Mouse (Mus musculus): ENCODE results near the gene Lgr6. TPM values are rescaled to one million over a fixed set of nuclear protein-coding genes. Genes with fewer than 3 reads are reported as not detected.

Lgr6 gene
- polyA plus RNA-seq, 1 experiment = 0.06 TPM

- no peak overlapping the region for H3K4me3 ChIP-seq (ENCODE audit: low read depth, low read length)
- H3K27ac ChIP-seq (ENCODE audit: insufficient read depth, low read depth, low read length) = no peak overlapping the region
- H3K36me3 ChIP-seq (ENCODE audit: control insufficient read depth, insufficient read depth, low read length) = no peaks in the 10 kb centered on the region
- no peaks in the 10 kb centered on the region for H3K4me1 ChIP-seq (ENCODE audit: control insufficient read depth, insufficient read depth, insufficient read length, low read length)
- H3K27me3 ChIP-seq (ENCODE audit: control insufficient read depth, insufficient read depth, low read length) = no peaks in the 10 kb centered on the region
- TF ChIP-seq POLR2A (IDR thresholded peaks at IDR 0.05; ENCODE audit: low read depth, low read length) (no peak), CTCF (IDR thresholded peaks at IDR 0.05; ENCODE audit: extremely low read depth, insufficient read length, insufficient replicate concordance, low read depth, low read length) (no peak)
- 96% methylated on average over 2 of the region's 2 CpGs for WGBS
These were observed 40.6 kb downstream of the Lgr6 start for GRCm38 (mm10) chr1:135064525-135064924.

GRCm38 (mm10) chr1:135062936-135063335 lies 42.1 kb downstream of the Lgr6 start:
- Histone ChIP-seq H3K4me3 (ENCODE audit: low read depth, low read length) (no peak overlapping the region), H3K36me3 (ENCODE audit: control insufficient read depth, insufficient read depth, low read length) (no peaks in the 10 kb centered on the region), H3K27ac (ENCODE audit: insufficient read depth, low read depth, low read length) (no peak overlapping the region), H3K4me1 (ENCODE audit: control insufficient read depth, insufficient read depth, insufficient read length, low read length) (no peaks in the 10 kb centered on the region), H3K27me3 (ENCODE audit: control insufficient read depth, insufficient read depth, low read length) (no peaks in the 10 kb centered on the region)
- TF ChIP-seq CTCF (IDR thresholded peaks at IDR 0.05; ENCODE audit: extremely low read depth, insufficient read length, insufficient replicate concordance, low read depth, low read length) (no peak), POLR2A (IDR thresholded peaks at IDR 0.05; ENCODE audit: low read depth, low read length) (no peak)
- WGBS = 75% methylated on average over 5 of the region's 5 CpGs

- Histone ChIP-seq H3K4me3 (ENCODE audit: low read depth, low read length) (no peak overlapping the region), H3K27ac (ENCODE audit: insufficient read depth, low read depth, low read length) (no peak overlapping the region), H3K27me3 (ENCODE audit: control insufficient read depth, insufficient read depth, low read length) (no peaks in the 10 kb centered on the region), H3K36me3 (ENCODE audit: control insufficient read depth, insufficient read depth, low read length) (no peaks in the 10 kb centered on the region), H3K4me1 (ENCODE audit: control insufficient read depth, insufficient read depth, insufficient read length, low read length) (no peaks in the 10 kb centered on the region)
- 91% methylated on average over 6 of the region's 6 CpGs for WGBS
- TF ChIP-seq CTCF (IDR thresholded peaks at IDR 0.05; ENCODE audit: extremely low read depth, insufficient read length, insufficient replicate concordance, low read depth, low read length) = no peak
These were observed 43.8 kb downstream of the Lgr6 start for GRCm38 (mm10) chr1:135061300-135061699.

- Histone ChIP-seq H3K27ac (ENCODE audit: insufficient read depth, low read depth, low read length) (no peak overlapping the region), H3K4me1 (ENCODE audit: control insufficient read depth, insufficient read depth, insufficient read length, low read length) (no peaks in the 10 kb centered on the region), H3K4me3 (ENCODE audit: low read depth, low read length) (no peak overlapping the region), H3K27me3 (ENCODE audit: control insufficient read depth, insufficient read depth, low read length) (no peaks in the 10 kb centered on the region), H3K36me3 (ENCODE audit: control insufficient read depth, insufficient read depth, low read length) (no peaks in the 10 kb centered on the region)
- TF ChIP-seq CTCF (IDR thresholded peaks at IDR 0.05; ENCODE audit: extremely low read depth, insufficient read length, insufficient replicate concordance, low read depth, low read length) = no peak
- no peak for TF ChIP-seq POLR2A (IDR thresholded peaks at IDR 0.05; ENCODE audit: low read depth, low read length)
- 68% methylated on average over 6 of the region's 6 CpGs for WGBS
These were observed 44.9 kb downstream of the Lgr6 start for GRCm38 (mm10) chr1:135060174-135060573.

- WGBS = 73% methylated on average over 8 of the region's 8 CpGs
- Histone ChIP-seq H3K36me3 (ENCODE audit: control insufficient read depth, insufficient read depth, low read length) (no peaks in the 10 kb centered on the region), H3K4me3 (ENCODE audit: low read depth, low read length) (no peak overlapping the region), H3K4me1 (ENCODE audit: control insufficient read depth, insufficient read depth, insufficient read length, low read length) (no peaks in the 10 kb centered on the region), H3K27me3 (ENCODE audit: control insufficient read depth, insufficient read depth, low read length) (no peaks in the 10 kb centered on the region), H3K27ac (ENCODE audit: insufficient read depth, low read depth, low read length) (no peak overlapping the region)
- TF ChIP-seq CTCF (IDR thresholded peaks at IDR 0.05; ENCODE audit: extremely low read depth, insufficient read length, insufficient replicate concordance, low read depth, low read length) (no peak), POLR2A (IDR thresholded peaks at IDR 0.05; ENCODE audit: low read depth, low read length) (no peak)
These were observed 48.2 kb downstream of the Lgr6 start for GRCm38 (mm10) chr1:135056901-135057300.

GRCm38 (mm10) chr1:135054121-135054520 lies 51.0 kb downstream of the Lgr6 start:
- no peaks in the 10 kb centered on the region for H3K27me3 ChIP-seq (ENCODE audit: control insufficient read depth, insufficient read depth, low read length)
- 70% methylated on average over 5 of the region's 5 CpGs for WGBS
- H3K27ac ChIP-seq (ENCODE audit: insufficient read depth, low read depth, low read length) = no peak overlapping the region
- no peaks in the 10 kb centered on the region for H3K4me1 ChIP-seq (ENCODE audit: control insufficient read depth, insufficient read depth, insufficient read length, low read length)
- no peak overlapping the region for H3K4me3 ChIP-seq (ENCODE audit: low read depth, low read length)
- TF ChIP-seq CTCF (IDR thresholded peaks at IDR 0.05; ENCODE audit: extremely low read depth, insufficient read length, insufficient replicate concordance, low read depth, low read length) (no peak), POLR2A (IDR thresholded peaks at IDR 0.05; ENCODE audit: low read depth, low read length) (no peak)
- no peaks in the 10 kb centered on the region for H3K36me3 ChIP-seq (ENCODE audit: control insufficient read depth, insufficient read depth, low read length)

GRCm38 (mm10) chr1:135044439-135044838 lies 60.6 kb downstream of the Lgr6 start:
- Histone ChIP-seq H3K4me3 (ENCODE audit: low read depth, low read length) (no peak overlapping the region), H3K36me3 (ENCODE audit: control insufficient read depth, insufficient read depth, low read length) (no peaks in the 10 kb centered on the region), H3K4me1 (ENCODE audit: control insufficient read depth, insufficient read depth, insufficient read length, low read length) (no peaks in the 10 kb centered on the region), H3K27me3 (ENCODE audit: control insufficient read depth, insufficient read depth, low read length) (no peaks in the 10 kb centered on the region), H3K27ac (ENCODE audit: insufficient read depth, low read depth, low read length) (no peak overlapping the region)
- WGBS = 86% methylated on average over 2 of the region's 2 CpGs
- TF ChIP-seq CTCF (IDR thresholded peaks at IDR 0.05; ENCODE audit: extremely low read depth, insufficient read length, insufficient replicate concordance, low read depth, low read length) (no peak), POLR2A (IDR thresholded peaks at IDR 0.05; ENCODE audit: low read depth, low read length) (no peak)

GRCm38 (mm10) chr1:135036297-135036696 lies 68.8 kb downstream of the Lgr6 start:
- no peak for TF ChIP-seq POLR2A (IDR thresholded peaks at IDR 0.05; ENCODE audit: low read depth, low read length)
- TF ChIP-seq CTCF (IDR thresholded peaks at IDR 0.05; ENCODE audit: extremely low read depth, insufficient read length, insufficient replicate concordance, low read depth, low read length) = no peak
- Histone ChIP-seq H3K36me3 (ENCODE audit: control insufficient read depth, insufficient read depth, low read length) (no peaks in the 10 kb centered on the region), H3K4me3 (ENCODE audit: low read depth, low read length) (no peak overlapping the region), H3K27ac (ENCODE audit: insufficient read depth, low read depth, low read length) (no peak overlapping the region), H3K27me3 (ENCODE audit: control insufficient read depth, insufficient read depth, low read length) (no peaks in the 10 kb centered on the region), H3K4me1 (ENCODE audit: control insufficient read depth, insufficient read depth, insufficient read length, low read length) (no peaks in the 10 kb centered on the region)
- WGBS = 75% methylated on average over 5 of the region's 5 CpGs
